Mouse (Mus musculus): ENCODE data around the gene Mprip. TPM values are rescaled to one million over a fixed set of nuclear protein-coding genes. Genes with fewer than 3 reads are reported as not detected.
A peak's percentile ranks its signal among the peaks of the same experiment; 100 is the strongest.

Gene Mprip
- total and polyA plus RNA-seq, 2 experiments from 2014 or later: 53.3 to 172 TPM

DNA sequence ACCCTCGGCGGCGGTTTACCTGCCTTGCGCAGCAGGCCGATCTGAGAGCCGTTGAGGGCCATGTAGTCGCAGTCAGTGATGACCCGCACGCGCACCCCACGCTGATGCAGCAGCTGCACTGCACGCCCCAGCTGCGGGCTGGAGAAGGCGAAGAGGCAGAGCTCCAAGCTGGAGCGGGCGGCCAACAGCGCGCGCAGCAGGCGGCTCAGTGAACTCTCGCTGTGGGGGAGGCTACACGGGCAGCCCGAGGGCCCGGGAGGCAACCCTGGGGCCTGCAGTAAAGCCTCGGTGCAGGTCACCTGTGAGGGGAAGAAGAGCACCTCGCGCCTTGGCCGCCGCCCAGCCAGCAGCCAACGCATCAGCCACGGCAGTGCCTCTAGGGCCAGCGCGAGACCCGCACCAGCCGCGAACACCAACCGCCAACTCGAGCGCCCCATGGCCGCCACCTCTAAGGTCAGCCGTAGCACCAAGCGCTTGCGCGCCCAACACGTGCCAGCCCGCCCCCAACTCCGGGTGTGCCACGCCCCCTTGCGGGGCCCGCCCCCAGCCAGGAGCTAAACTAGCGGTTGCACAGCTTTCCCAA is 126.2 kb downstream of the Mprip start, which contains the start of gene Pld6:
TSS of gene Pld6 (minus strand) at position 447 of the 583 bp plus-strand sequence.
- Histone ChIP-seq H3K27me3 (ENCODE audit: insufficient read depth, low read length) (no peaks in the 10 kb centered on the region), H3K9me3 (ENCODE audit: low read length) (no peaks in the 10 kb centered on the region), H3K9ac (replicated peaks; ENCODE audit: low read length, poor library complexity, severe bottlenecking) (peak within 1 kb of the TSS; percentile 62), H3K27ac (ENCODE audit: low read depth, low read length) (peak within 1 kb of the TSS; percentile 27; the same call in 1 of the 2 replicates), H3K4me2 (ENCODE audit: low read depth, low read length, poor library complexity, severe bottlenecking) (peak within 1 kb of the TSS; percentile 86), H3K4me1 (ENCODE audit: insufficient read depth, low read length) (0 out of 2 replicates have a peak, but pooled peaks cover 2% of the 10 kb centered on the region), H3K36me3 (ENCODE audit: insufficient read depth, low read length) (peaks cover 6% of the 10 kb centered on the region), H3K4me3 (ENCODE audit: low read depth, low read length) (peak within 1 kb of the TSS; percentile 48)
- no peak for TF ChIP-seq CTCF (IDR thresholded peaks at IDR 0.05)
- DNase-seq (ENCODE audit: low spot score) (peak; percentile 58), ATAC-seq (ENCODE audit: low FRiP score) (peak; percentile 77)
- 2% methylated on average over 50 of the region's 51 CpGs for WGBS

- no peak for ATAC-seq (ENCODE audit: low FRiP score)
- H3K9ac ChIP-seq (replicated peaks; ENCODE audit: low read length, poor library complexity, severe bottlenecking): no peak overlapping the region
- no peak for TF ChIP-seq CTCF (IDR thresholded peaks at IDR 0.05)
Observed at GRCm38 (mm10) chr11:59789311-59789710, 128.2 kb downstream of the Mprip start.

DNA sequence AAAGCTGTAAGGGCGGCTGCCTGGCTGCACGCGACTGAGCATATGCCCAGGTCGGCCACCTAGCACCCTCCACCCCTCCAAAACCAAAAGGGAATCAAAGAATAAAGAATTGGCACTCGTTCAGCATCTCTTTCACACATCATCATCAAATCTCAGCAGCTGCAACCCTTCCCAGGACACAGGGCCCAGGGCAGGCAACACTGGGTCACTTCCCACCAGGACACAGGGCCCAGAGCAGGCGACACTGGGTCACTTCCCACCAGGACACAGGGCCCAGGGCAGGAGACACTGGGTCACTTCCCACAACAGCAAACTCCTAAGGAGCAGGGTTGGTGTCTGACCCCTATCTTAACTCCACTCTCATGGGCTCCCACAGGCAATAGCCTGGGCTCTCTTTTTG is 132.3 kb downstream of the Mprip start:
- TF ChIP-seq CTCF (IDR thresholded peaks at IDR 0.05): no peak
- Histone ChIP-seq H3K4me2 (ENCODE audit: low read depth, low read length, poor library complexity, severe bottlenecking) (no peak overlapping the region), H3K4me3 (ENCODE audit: low read depth, low read length) (no peak overlapping the region), H3K27me3 (ENCODE audit: insufficient read depth, low read length) (no peaks in the 10 kb centered on the region), H3K9ac (replicated peaks; ENCODE audit: low read length, poor library complexity, severe bottlenecking) (no peak overlapping the region), H3K9me3 (ENCODE audit: low read length) (no peaks in the 10 kb centered on the region), H3K27ac (ENCODE audit: low read depth, low read length) (no peak overlapping the region), H3K4me1 (ENCODE audit: insufficient read depth, low read length) (no peaks in the 10 kb centered on the region), H3K36me3 (ENCODE audit: insufficient read depth, low read length) (peaks cover 60% of the 10 kb centered on the region)
- no peak for ATAC-seq (ENCODE audit: low FRiP score)
- WGBS: 93% methylated on average over 6 of the region's 6 CpGs
- DNase-seq (ENCODE audit: low spot score): no peak

More at GRCm38 (mm10) chr11:59789311-59789710, 128.2 kb downstream of the Mprip start:
- no peaks in the 10 kb centered on the region for H3K9me3 ChIP-seq (ENCODE audit: low read length)
- no peak overlapping the region for H3K4me2 ChIP-seq (ENCODE audit: low read depth, low read length, poor library complexity, severe bottlenecking)
- WGBS: 100% methylated on average over 1 of the region's 1 CpGs
- H3K4me1 ChIP-seq (ENCODE audit: insufficient read depth, low read length): 0 out of 2 replicates have a peak, but pooled peaks cover 2% of the 10 kb centered on the region
- peaks cover 25% of the 10 kb centered on the region for H3K36me3 ChIP-seq (ENCODE audit: insufficient read depth, low read length)
- no peak overlapping the region for H3K27ac ChIP-seq (ENCODE audit: low read depth, low read length)
- no peaks in the 10 kb centered on the region for H3K27me3 ChIP-seq (ENCODE audit: insufficient read depth, low read length)
- no peak overlapping the region for H3K4me3 ChIP-seq (ENCODE audit: low read depth, low read length)
- DNase-seq (ENCODE audit: low spot score): no peak

DNA sequence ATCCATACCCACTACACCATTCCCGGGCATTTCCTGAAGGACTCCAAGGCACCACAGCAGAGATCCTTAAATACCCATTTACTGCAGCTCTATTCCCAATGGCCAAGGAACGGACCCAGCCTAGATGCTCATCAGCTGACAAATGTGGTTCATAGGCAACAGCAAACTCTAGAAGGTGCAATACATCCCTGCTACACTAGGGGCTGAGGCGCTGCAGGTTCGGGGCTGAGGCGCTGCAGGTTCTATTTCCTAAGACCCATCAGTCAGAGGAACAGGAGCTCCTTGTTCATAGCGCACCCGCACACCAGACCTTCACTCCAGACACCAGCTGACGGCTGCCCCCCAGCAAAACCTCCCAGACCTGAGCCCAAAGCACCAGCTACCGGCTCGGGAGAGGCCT is 139.3 kb downstream of the Mprip start:
- Histone ChIP-seq H3K4me3 (ENCODE audit: low read depth, low read length) (no peak overlapping the region), H3K27ac (ENCODE audit: low read depth, low read length) (no peak overlapping the region), H3K36me3 (ENCODE audit: insufficient read depth, low read length) (peaks cover 83% of the 10 kb centered on the region), H3K9ac (replicated peaks; ENCODE audit: low read length, poor library complexity, severe bottlenecking) (no peak overlapping the region), H3K27me3 (ENCODE audit: insufficient read depth, low read length) (no peaks in the 10 kb centered on the region), H3K4me1 (ENCODE audit: insufficient read depth, low read length) (no peaks in the 10 kb centered on the region), H3K4me2 (ENCODE audit: low read depth, low read length, poor library complexity, severe bottlenecking) (no peak overlapping the region), H3K9me3 (ENCODE audit: low read length) (no peaks in the 10 kb centered on the region)
- ATAC-seq (ENCODE audit: low FRiP score) (no peak), DNase-seq (ENCODE audit: low spot score) (no peak)
- TF ChIP-seq CTCF (IDR thresholded peaks at IDR 0.05): peak; percentile 26; the same call in 1 of the 2 replicates
- WGBS: 96% methylated on average over 10 of the region's 10 CpGs

- H3K27ac ChIP-seq (ENCODE audit: low read depth, low read length): no peak overlapping the region
- WGBS: 96% methylated on average over 8 of the region's 8 CpGs
- peaks cover 85% of the 10 kb centered on the region for H3K36me3 ChIP-seq (ENCODE audit: insufficient read depth, low read length)
- H3K4me3 ChIP-seq (ENCODE audit: low read depth, low read length): no peak overlapping the region
- no peak overlapping the region for H3K4me2 ChIP-seq (ENCODE audit: low read depth, low read length, poor library complexity, severe bottlenecking)
- H3K4me1 ChIP-seq (ENCODE audit: insufficient read depth, low read length): no peaks in the 10 kb centered on the region
- ATAC-seq (ENCODE audit: low FRiP score) (no peak), DNase-seq (ENCODE audit: low spot score) (no peak)
- no peaks in the 10 kb centered on the region for H3K27me3 ChIP-seq (ENCODE audit: insufficient read depth, low read length)
- H3K9ac ChIP-seq (replicated peaks; ENCODE audit: low read length, poor library complexity, severe bottlenecking): no peak overlapping the region
- no peak for TF ChIP-seq CTCF (IDR thresholded peaks at IDR 0.05)
- no peaks in the 10 kb centered on the region for H3K9me3 ChIP-seq (ENCODE audit: low read length)
Observed at GRCm38 (mm10) chr11:59801881-59802280, 140.8 kb downstream of the Mprip start.

- no peak for ATAC-seq (ENCODE audit: low FRiP score)
- no peak for TF ChIP-seq CTCF (IDR thresholded peaks at IDR 0.05)
- Histone ChIP-seq H3K4me1 (ENCODE audit: insufficient read depth, low read length) (peaks cover 2% of the 10 kb centered on the region; the same call in 1 of the 2 replicates), H3K27ac (ENCODE audit: low read depth, low read length) (no peak overlapping the region), H3K4me2 (ENCODE audit: low read depth, low read length, poor library complexity, severe bottlenecking) (no peak overlapping the region), H3K4me3 (ENCODE audit: low read depth, low read length) (no peak overlapping the region), H3K9ac (replicated peaks; ENCODE audit: low read length, poor library complexity, severe bottlenecking) (no peak overlapping the region), H3K36me3 (ENCODE audit: insufficient read depth, low read length) (peaks cover 79% of the 10 kb centered on the region), H3K9me3 (ENCODE audit: low read length) (no peaks in the 10 kb centered on the region), H3K27me3 (ENCODE audit: insufficient read depth, low read length) (no peaks in the 10 kb centered on the region)
- WGBS: 94% methylated on average over 14 of the region's 14 CpGs
- DNase-seq (ENCODE audit: low spot score): no peak
Observed at GRCm38 (mm10) chr11:59803516-59803915, 142.4 kb downstream of the Mprip start.

Measured in midbrain, postnatal 0 days (tissue).